Mouse (Mus musculus): ENCODE measurements around the gene Adamts6. TPM values are rescaled to one million over a fixed set of nuclear protein-coding genes. Genes with fewer than 3 reads are reported as not detected.

The Adamts6 gene
- polyA plus RNA-seq, 1 experiment from 2014 or later: 3.2 TPM

DNA sequence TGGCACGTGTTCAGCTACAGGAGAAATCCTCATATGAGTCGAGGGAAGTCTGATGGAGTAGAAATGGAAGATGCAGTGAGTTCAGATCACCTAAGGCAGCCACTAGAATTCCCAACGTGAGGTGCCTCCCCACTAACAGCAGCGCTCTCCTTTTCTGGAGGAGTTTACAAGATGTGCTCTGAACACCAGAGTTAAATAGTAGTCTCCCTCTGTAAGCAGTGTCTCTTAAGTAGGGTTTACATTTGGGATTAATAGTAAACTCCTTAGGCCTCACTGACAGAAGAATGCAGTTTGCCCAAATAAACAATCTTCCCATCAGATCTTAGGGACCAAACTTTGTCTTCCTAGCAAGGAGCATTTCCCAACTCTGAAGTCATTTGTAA, 255.1 kb downstream of the Adamts6 start:
- Histone ChIP-seq H3K9me3 (no peaks in the 10 kb centered on the region), H3K4me3 (no peak overlapping the region), H3K27ac (peak overlapping the region; percentile 44; the same call in 1 of the 2 replicates), H3K36me3 (no peaks in the 10 kb centered on the region), H3K4me2 (no peak overlapping the region), H3K9ac (no peak overlapping the region), H3K4me1 (peaks cover 24% of the 10 kb centered on the region), H3K27me3 (no peaks in the 10 kb centered on the region)
- ATAC-seq (ENCODE audit: insufficient number of reproducible peaks, insufficient read depth, low FRiP score, low TSS enrichment, low read depth): no peak
- WGBS: 67% methylated on average over 4 of the region's 4 CpGs

Other genes starting within 250 kb of the Adamts6 start
- gene Nln, start 178.2 kb upstream of the Adamts6 start, polyA plus RNA-seq (2015; fragmentation: Nextera tagmentation; extraction: Ambion mirVana): 13.0 and 14.6 TPM in 2 replicates
- 8.9 and 10.9 TPM in 2 replicates for gene Sgtb, start 178.1 kb upstream of the Adamts6 start, polyA plus RNA-seq (2015; fragmentation: Nextera tagmentation; extraction: Ambion mirVana)
- gene Trappc13, start 109.4 kb upstream of the Adamts6 start, polyA plus RNA-seq (2015; fragmentation: Nextera tagmentation; extraction: Ambion mirVana): 64.5 and 67.9 TPM in 2 replicates
- 21.5 and 22.4 TPM in 2 replicates for gene Trim23, start 109.0 kb upstream of the Adamts6 start, polyA plus RNA-seq (2015; fragmentation: Nextera tagmentation; extraction: Ambion mirVana)
- 79.0 and 84.6 TPM in 2 replicates for gene Cenpk, start 59.2 kb upstream of the Adamts6 start, polyA plus RNA-seq (2015; fragmentation: Nextera tagmentation; extraction: Ambion mirVana)
- gene Ppwd1, start 59.0 kb upstream of the Adamts6 start, polyA plus RNA-seq (2015; fragmentation: Nextera tagmentation; extraction: Ambion mirVana): 17.4 and 21.7 TPM in 2 replicates

All from embryonic facial prominence, embryonic 13.5 days (tissue).